Mouse (Mus musculus) left cerebral cortex, adult 9 months (tissue): ENCODE measurements at regions not wholly inside any gene's neighbourhood (a gene's known extent, or its start where the extent isn't known, plus 50 kb on each side); places are given as distances from the start of the nearest gene placed in this dataset.
A peak's percentile ranks its signal among the peaks of the same experiment; 100 is the strongest.

ENCODE experiments used
- DNase-seq, 2 experiments: peaks; one replicate each; pipeline ENCODE4 v3.0.0; 2022; ENCODE audit warnings: low spot score in 2 of 2

DNA sequence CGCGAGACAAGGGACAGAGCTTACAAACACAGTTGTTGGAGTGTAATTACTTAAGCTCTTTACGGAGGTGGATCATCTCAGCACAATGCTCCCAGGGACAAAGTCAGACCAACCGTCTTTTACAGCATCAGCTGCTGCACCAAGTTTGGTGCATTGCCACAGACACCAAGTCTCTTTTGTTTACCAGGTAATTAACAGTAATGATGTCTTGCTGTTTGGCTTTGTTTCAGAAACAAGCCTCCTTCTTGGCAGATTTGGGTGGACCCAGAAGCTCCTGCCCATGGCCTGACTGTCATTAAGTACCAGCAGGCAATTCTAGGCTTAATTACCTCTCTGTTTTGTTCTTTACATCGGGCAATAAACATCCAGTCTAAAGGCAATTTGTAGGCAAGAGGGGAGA is 572.0 kb upstream of the Itga1 start:
- no peak for DNase-seq

GRCm38 (mm10) chr13:115671685-115672084 is 569.9 kb upstream of the Itga1 start:
- DNase-seq, result no peak

- no peak for DNase-seq
These were observed 567.8 kb upstream of the Itga1 start for GRCm38 (mm10) chr13:115669516-115669915.

DNA sequence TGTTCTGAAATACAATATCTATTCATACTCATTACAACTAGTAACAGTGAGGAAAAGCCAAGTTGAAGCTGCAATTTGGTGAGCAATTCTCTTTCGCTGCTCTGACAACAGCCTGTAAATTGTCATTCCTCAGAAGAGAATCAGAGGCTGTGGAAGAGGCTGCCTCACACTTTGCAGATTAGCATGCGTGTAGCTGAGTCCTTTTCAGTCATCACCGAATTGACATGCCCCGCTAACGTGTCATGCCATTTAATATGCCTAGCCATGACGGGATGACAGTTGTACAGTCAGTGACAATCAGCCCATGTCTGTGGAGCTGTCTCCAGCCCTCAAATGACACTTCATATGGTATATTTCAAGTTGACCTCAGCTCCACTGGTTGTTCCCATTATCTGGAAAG is 553.4 kb upstream of the Itga1 start:
- DNase-seq, result no peak

GRCm38 (mm10) chr13:115652935-115653334 is 551.2 kb upstream of the Itga1 start:
- no peak for DNase-seq

GRCm38 (mm10) chr13:115652352-115652751 is 550.6 kb upstream of the Itga1 start:
- no peak for DNase-seq

GRCm38 (mm10) chr13:115631410-115632105 is 529.8 kb upstream of the Itga1 start:
- DNase-seq, result no peak

DNA sequence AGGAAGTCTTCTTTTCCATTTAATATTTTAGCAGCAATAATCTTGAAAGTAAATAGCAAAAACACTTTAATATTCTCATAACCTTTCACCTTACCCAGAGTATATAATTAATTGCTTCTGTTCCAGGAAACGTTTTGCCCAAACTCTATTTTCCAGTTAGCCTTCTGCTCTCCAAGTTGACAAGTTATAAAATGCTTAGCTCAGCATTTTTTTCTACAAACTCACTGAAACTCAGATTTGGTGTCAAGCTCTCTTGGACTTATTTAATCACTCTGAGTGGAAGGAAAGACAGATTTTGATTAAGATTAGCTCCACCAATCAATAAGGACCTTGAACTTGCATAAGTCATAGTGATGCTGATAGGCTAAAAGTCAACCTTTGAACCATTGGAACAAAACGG is 528.8 kb upstream of the Itga1 start:
- no peak for DNase-seq

DNA sequence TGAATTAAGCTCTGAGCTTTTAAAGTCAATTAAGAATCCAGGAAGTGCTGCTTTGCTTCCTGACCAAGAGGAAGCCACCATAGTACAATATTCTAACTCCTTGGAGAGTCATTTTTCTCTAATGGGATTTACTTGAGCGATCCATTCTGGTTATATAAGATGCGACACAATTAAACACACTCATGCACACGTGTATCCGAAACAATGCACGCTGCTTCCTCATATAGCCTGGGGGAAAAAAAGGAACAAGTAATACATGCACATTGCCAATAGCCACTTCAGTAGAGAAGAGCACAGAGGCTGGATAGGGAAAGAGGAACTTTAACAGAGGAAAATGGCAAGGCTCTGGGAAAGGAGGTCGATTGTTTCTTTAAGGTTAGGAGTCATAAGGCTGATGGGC is 511.4 kb upstream of the Itga1 start:
- DNase-seq, result no peak

GRCm38 (mm10) chr13:115606441-115606840 is 504.7 kb upstream of the Itga1 start:
- DNase-seq, result no peak

DNA sequence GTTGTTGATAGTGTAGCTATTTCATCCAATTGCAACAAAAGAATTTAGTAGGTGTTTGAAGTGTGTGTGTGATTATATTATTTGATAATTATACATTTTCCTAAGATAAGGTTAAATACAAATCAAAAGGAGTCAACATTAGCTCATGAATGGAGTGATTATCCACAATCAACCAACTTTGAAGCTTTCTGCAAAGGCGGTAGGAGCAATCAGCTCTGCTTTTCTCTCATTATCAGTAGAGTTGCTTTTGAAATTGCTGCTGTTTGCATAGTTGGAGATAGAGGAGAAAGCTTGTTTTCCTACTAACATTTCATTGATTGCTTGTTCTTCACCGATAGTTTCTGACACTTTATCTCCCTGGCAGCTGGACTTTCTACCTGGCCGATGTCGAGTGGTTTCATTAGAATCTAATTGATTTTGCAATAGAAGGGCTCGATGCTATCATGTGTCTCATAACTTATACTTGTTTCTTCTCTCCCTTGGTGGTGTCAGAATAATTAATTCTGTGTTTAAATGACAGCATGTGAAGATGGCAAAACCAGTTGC is 493.4 kb upstream of the Itga1 start:
- no peak for DNase-seq

- no peak for DNase-seq
These were observed 474.2 kb upstream of the Itga1 start for GRCm38 (mm10) chr13:115575967-115576366.

DNA sequence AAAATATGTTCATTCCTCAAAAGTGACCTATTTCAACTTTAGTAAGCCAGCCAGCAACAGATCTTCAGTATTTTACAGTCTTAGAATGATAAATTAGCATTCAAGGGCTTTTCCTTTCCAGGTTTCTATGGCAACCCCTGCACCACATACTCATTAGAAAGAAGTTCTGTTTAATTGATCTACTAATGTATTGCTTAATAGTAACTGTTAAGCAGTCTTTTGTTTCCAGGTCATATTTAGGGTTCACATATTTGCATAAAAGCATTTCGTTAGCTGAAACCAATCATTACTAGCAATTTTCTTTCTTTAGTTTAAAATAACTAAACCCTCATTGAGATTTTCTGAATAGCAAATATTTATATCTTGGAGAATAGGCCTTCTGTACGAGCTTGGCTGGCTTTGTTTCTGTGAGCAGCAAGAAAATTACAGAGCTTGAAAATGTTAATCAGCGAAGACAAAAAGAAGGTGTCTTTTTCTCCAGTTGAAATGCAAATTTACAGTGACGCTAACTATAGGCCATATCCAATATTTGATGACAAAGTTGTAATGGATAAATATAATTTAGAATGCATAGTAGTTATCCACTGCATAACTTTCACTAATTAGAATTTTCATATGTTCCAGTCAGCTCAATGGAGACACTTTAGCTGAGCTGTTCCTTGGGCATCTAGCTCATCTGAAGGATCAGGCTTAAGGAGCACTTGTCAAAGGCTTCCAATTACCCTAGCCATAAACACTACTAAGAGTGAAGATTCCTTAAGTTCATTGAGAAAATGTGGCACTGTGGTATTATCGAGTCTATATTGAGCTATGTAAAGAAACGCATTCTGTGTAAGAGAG is 473.5 kb upstream of the Itga1 start:
- no peak for DNase-seq

DNA sequence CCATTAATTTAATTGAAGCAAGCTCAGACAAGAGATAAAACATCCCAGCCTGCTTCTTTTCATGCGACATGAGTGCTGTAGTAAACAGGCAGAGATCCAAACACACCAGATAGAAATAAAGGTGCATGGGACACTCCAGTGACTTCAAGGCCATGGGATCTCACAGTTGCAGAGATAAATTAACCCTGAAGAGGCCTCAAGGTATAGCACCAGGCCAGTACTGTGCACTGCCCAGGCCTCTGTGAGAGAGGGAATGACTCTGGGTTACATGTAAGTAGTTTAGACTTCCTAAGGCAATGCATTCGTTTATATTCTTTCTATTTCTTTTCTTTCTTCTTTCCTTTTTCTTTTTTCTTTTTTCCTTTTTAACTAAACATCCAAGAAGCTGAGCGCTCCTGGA is 439.4 kb upstream of the Itga1 start:
- no peak for DNase-seq

- no peak for DNase-seq
These were observed 434.1 kb upstream of the Itga1 start for GRCm38 (mm10) chr13:115535900-115536299.

DNA sequence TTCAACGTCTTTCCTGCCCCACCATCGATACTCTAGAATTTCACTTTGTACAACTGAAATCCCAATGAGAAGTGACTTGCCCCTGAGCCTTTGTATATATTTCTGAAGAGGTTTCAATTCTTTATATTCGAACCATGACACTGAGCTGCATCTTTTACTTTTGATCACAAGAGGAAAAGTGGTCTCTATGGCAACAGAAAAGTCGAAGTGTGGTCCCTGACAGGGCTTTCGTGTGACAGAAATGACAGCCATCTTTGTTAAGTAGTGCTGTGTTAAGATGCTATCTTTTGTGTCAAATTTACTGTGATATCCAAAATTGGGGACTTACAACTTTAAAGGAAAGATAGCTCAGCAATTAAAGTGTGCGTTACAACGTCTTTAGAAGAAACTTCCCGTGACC is 412.1 kb upstream of the Itga1 start:
- DNase-seq, result no peak

GRCm38 (mm10) chr13:115512214-115512613 is 410.4 kb upstream of the Itga1 start:
- DNase-seq, result no peak

DNA sequence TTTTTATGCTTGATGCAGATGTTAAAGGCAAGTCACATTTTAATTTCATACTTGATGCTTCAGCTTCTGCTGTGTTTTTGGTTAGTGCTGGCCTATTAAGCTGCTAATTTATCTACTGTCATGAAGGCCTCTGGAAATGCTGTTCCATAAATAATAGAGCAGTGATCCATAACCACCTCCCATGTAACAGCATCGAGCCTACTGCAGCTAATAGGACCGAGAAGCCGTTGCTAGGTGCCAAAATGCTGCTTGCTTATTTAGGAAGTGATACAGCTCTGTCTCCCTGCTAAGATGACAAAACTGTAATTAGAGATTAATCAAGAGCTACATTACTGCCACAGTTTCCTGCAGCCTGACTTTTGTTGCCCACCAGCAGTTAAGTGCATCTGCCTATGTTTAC is 406.9 kb upstream of the Itga1 start:
- peak in 1 of 2 experiments; percentile 4 for DNase-seq

- no peak for DNase-seq
These were observed 392.6 kb upstream of the Itga1 start for GRCm38 (mm10) chr13:115494399-115494798.

- no peak for DNase-seq
These were observed 374.1 kb upstream of the Itga1 start for GRCm38 (mm10) chr13:115475861-115476260.

DNA sequence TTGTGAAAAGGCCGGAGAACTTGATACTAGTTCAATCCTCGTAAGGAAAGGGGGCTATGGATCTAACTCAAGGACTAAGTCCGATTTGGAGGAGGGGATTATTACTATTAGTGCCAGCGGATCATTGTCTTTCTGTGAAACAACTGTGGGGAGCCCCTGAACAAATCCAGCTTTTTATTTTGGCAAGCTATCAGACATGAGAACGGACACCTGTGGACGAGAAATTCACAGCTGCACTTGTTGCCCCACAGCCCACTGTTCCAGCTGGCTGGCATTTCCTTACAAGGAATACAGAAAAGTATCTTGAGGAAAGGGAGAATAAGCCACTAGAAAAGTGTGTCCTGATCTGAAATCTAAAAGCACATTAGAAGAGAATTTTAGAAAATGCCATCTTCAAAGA is 363.9 kb upstream of the Itga1 start:
- no peak for DNase-seq

DNA sequence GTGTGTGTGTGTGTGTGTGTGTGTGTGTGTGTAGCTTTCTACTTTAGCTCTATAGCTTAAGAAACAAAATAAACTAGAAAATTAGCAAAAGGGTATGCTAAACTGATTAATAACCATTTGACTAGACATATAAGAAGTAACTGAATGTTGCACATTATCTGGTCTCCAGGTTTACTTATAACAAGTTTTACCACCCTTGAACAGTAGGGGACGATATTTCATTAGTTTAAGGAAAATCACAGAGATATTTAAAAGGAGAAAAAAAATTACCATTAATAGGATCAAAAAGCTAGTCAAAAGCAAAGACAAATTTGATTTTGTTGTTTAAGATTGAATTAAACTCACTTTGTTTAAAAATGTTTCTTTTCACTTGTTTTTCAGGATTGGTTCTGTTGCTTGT is 349.5 kb upstream of the Itga1 start:
- no peak for DNase-seq
